Comparison of ENCODE assay signal across 9 mouse cellular contexts in genomic region chr5:128482617-128483440, GRCm38 (mm10). TPM values are rescaled to one million over a fixed set of nuclear protein-coding genes. Genes with fewer than 3 reads are reported as not detected.
A peak's percentile ranks its signal among the peaks of the same experiment; 100 is the strongest.
DNase-seq lines count a peak whose midpoint lies in the region; ATAC-seq and TF ChIP-seq lines count a peak whose summit lies in the region.
"Had no signal": no experiment of that assay in that cellular context is flagged by ENCODE, and none has a peak within 500 bp of the region (broad histone marks: within the 10 kb centered on the region; RNA-seq: fewer than 3 reads in every experiment).

No protein-coding gene starts in this region.

- no peaks in the 10 kb centered on the region for H3K9me3 ChIP-seq in limb, embryonic 12.5 days
- H3K9me3 ChIP-seq in stomach, postnatal 0 days (ENCODE audit: control insufficient read depth, low read length), result no peaks in the 10 kb centered on the region

- H3K4me2 ChIP-seq in limb, embryonic 12.5 days, result peak overlapping the region; percentile 51
- H3K4me2 ChIP-seq in stomach, postnatal 0 days (replicated peaks; ENCODE audit: low read depth), result 0 out of 2 replicates have a peak overlapping the region, but pooled peaks have one; percentile 8

- peak; percentile 24 to 36 for DNase-seq in cerebellum, postnatal 10 days
- DNase-seq in cerebellum, adult 18-20 months, result no peak
- peak; percentile 27 for DNase-seq in right cerebral cortex, adult 18-20 months
- DNase-seq in right cerebral cortex, postnatal 36 days (ENCODE audit: low spot score in 2 of 2), result no peak
- DNase-seq in stomach, postnatal 0 days (ENCODE audit: low spot score), result no peak
- no peak for DNase-seq in cerebellum, adult 11 months
- DNase-seq in thymus, postnatal 36 days, result no peak

- no peaks in the 10 kb centered on the region for H3K36me3 ChIP-seq in limb, embryonic 12.5 days
- H3K36me3 ChIP-seq in stomach, postnatal 0 days (ENCODE audit: control insufficient read depth, insufficient read depth, low read length), result no peaks in the 10 kb centered on the region

- no peak overlapping the region for H3K9ac ChIP-seq in limb, embryonic 12.5 days (replicated peaks)
- no peak overlapping the region for H3K9ac ChIP-seq in stomach, postnatal 0 days (ENCODE audit: low read length)

- no peak for TF ChIP-seq CTCF in stomach, postnatal 0 days (IDR thresholded peaks at IDR 0.05; ENCODE audit: low read depth)

- 3% methylated on average over 20 of the region's 20 CpGs for WGBS in limb, embryonic 12.5 days
- WGBS in stomach, postnatal 0 days, result 4% methylated on average over 20 of the region's 20 CpGs

- ATAC-seq in limb, embryonic 12.5 days (ENCODE audit: insufficient number of reproducible peaks, insufficient read depth, low FRiP score, low TSS enrichment, low read depth), result no peak
- ATAC-seq in stomach, postnatal 0 days (ENCODE audit: low FRiP score, low TSS enrichment), result no peak

- H3K27me3 ChIP-seq in limb, embryonic 12.5 days, result peaks cover 37% of the 10 kb centered on the region
- no peaks in the 10 kb centered on the region for H3K27me3 ChIP-seq in stomach, postnatal 0 days (ENCODE audit: control insufficient read depth, insufficient read depth, low read length)

- no peak overlapping the region for H3K27ac ChIP-seq in limb, embryonic 12.5 days
- H3K27ac ChIP-seq in stomach, postnatal 0 days (replicated peaks), result no peak overlapping the region

- peak overlapping the region; percentile 28 for H3K4me3 ChIP-seq in limb, embryonic 12.5 days (replicated peaks)
- no peak overlapping the region for H3K4me3 ChIP-seq in stomach, postnatal 0 days (ENCODE audit: low read depth, low read length)

- no peak for TF ChIP-seq EP300 in stomach, postnatal 0 days (optimal IDR thresholded peaks at IDR 0.05)

- H3K4me1 ChIP-seq in limb, embryonic 12.5 days (replicated peaks), result 0 out of 2 replicates have a peak, but pooled peaks cover 5% of the 10 kb centered on the region
- no peaks in the 10 kb centered on the region for H3K4me1 ChIP-seq in stomach, postnatal 0 days (replicated peaks; ENCODE audit: control insufficient read depth, insufficient read depth)

RNA-seq across cellular contexts. Expression of gene Tmem132d, which starts 50.0 kb away (rescaled TPM):
- polyA plus RNA-seq in limb, embryonic 12.5 days (2016; fragmentation: Nextera tagmentation; extraction: Ambion mirVana), result 0.51 TPM in 2 replicates
- 0.16 and 0.23 TPM in 2 replicates for polyA plus RNA-seq in stomach, postnatal 0 days (2015; fragmentation: Nextera tagmentation; extraction: Ambion mirVana)
- polyA plus RNA-seq: liver, embryonic 16.5 days had no signal

Comparison
In these comparisons a context has a peak if more than half of its experiments do, and no peak if none do; other contexts are left out.
1. DNase-seq: peak in cerebellum, postnatal 10 days (2 of 2) and right cerebral cortex, adult 18-20 months (single experiment); none in cerebellum, adult 18-20 months (0 of 2), right cerebral cortex, postnatal 36 days (0 of 2), stomach, postnatal 0 days (single experiment), cerebellum, adult 11 months (single experiment) and thymus, postnatal 36 days (0 of 2).